Mouse (Mus musculus) C2C12 (cell line): ENCODE data around the gene Tmem175.

Experiments
- CTCF ChIP-seq: IDR thresholded peaks from one replicate; pipeline ENCODE4 v1.5.1; 2011; ENCODE audit not compliant: control insufficient read depth, insufficient read depth, insufficient read length
- MYOG ChIP-seq: IDR thresholded peaks from one replicate; pipeline ENCODE4 v1.6.1; 2011; ENCODE audit not compliant: control insufficient read depth, insufficient read length; ENCODE audit errors: extremely low read depth

DNA sequence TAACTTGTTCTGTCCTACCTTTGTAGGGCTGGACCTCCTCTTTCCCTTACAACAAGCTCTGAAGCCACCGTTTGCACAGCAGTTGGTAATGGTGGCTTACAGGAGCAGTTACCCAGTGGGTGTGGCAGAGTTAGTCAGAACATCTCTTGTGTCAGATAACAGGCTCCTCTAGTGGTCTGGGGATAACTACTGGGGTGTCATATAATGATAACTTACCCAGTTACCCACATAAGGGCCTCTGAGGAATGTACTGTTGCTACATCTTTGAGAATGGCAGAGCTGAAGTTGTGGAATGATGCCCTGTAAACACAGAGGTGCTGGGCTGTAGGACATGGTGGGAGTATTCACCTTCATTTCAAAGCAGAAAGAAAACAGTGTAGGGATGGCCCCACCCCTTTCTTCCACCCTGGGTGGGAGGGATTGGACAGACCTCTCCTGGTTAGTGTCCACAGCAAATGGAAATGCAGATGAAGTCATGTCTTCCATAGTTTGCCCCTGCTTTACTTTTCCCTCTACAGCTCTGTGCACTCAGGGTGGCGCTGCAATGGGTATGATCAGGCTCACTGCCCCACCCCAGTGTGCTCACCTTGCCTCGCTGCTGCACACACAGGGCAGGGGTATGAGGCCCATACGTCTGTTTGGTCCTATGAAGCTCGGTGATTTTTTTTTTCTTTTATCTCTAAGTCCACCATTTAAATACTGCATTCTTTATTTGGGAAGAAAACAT lies 47.4 kb downstream of the Tmem175 start:
- TF ChIP-seq CTCF (no peak), MYOG (no peak)
